Mouse (Mus musculus) midbrain, postnatal 0 days (tissue): ENCODE data around the gene Supt20. TPM values are rescaled to one million over a fixed set of nuclear protein-coding genes. Genes with fewer than 3 reads are reported as not detected.

Experiments
- ATAC-seq: fragments of 200-750 bp; cut with Nextera tagmentation; 2 replicates; pipeline ENCODE4 v1.8.0; 2017; ENCODE audit warnings: moderate number of reproducible peaks, mild to moderate bottlenecking, moderate TSS enrichment, moderate library complexity; ENCODE audit not compliant: low FRiP score
- DNase-seq: peaks from one replicate; pipeline ENCODE4 v3.0.0-alpha.2; 2015; ENCODE audit warnings: low spot score
- H3K27ac ChIP-seq: fragments of 300-500 bp; sonication (generic); 2 replicates; pipeline ENCODE4 v1.5.1; 2014; ENCODE audit warnings: low read depth, mild to moderate bottlenecking, low read length, mixed read lengths
- H3K27me3 ChIP-seq: fragments of 300-500 bp; sonication (generic); 2 replicates; pipeline ENCODE4 v1.6.1; 2014; ENCODE audit warnings: low read length, control low read depth, mixed read lengths; ENCODE audit not compliant: insufficient read depth
- H3K36me3 ChIP-seq: fragments of 300-500 bp; sonication (generic); 2 replicates; pipeline ENCODE4 v1.6.1; 2014; ENCODE audit warnings: low read length, control low read depth, mixed read lengths; ENCODE audit not compliant: insufficient read depth
- H3K4me1 ChIP-seq: fragments of 300-500 bp; sonication (generic); 2 replicates; pipeline ENCODE4 v1.6.1; 2014; ENCODE audit warnings: mild to moderate bottlenecking, control low read depth, antibody characterized with exemption, low read length, mixed read lengths; ENCODE audit not compliant: insufficient read depth
- H3K4me2 ChIP-seq: fragments of 300-500 bp; sonication (generic); 2 replicates; pipeline ENCODE4 v1.6.1; 2014; ENCODE audit warnings: low read depth, mild to moderate bottlenecking, low read length, mixed read lengths; ENCODE audit not compliant: poor library complexity, severe bottlenecking
- H3K4me3 ChIP-seq: fragments of 300-500 bp; sonication (generic); 2 replicates; pipeline ENCODE4 v1.5.1; 2014; ENCODE audit warnings: low read depth, mild to moderate bottlenecking, low read length, moderate library complexity
- H3K9ac ChIP-seq: fragments of 300-500 bp; sonication (generic); replicated peaks from 2 replicates; pipeline ENCODE4 v1.6.1; 2014; ENCODE audit warnings: mild to moderate bottlenecking, low read length, moderate library complexity, mixed read lengths; ENCODE audit not compliant: poor library complexity, severe bottlenecking
- H3K9me3 ChIP-seq: fragments of 300-500 bp; sonication (generic); 2 replicates; pipeline ENCODE4 v1.6.1; 2016; ENCODE audit warnings: low read length, control low read depth
- CTCF ChIP-seq: IDR thresholded peaks from 2 replicates; pipeline ENCODE4 v1.5.1; 2016; ENCODE audit warnings: antibody characterized with exemption, mild to moderate bottlenecking
- WGBS: fragments of 180-500 bp; shearing (Covaris S2); extraction: QIAGEN DNeasy Blood & Tissue Kit; methylation state at CpG from one replicate; pipeline ENCODE4 v1.1.7; 2014; 5-methylcytosine and 5-hydroxymethylcytosine counted together
- polyA plus RNA-seq: library from polyadenylated mRNA; unstranded; fragments of >200 nt; fragmentation: Nextera tagmentation; extraction: Ambion mirVana; gene quantifications from 2 replicates; pipeline ENCODE4 v1.2.1, GENCODE M21; 2015
- total RNA-seq: library from RNA; depleted of rRNA; stranded (reverse); fragments of >200 nt; gene quantifications from 2 replicates; pipeline ENCODE4 v1.2.3, GENCODE M21; 2014; rRNA removed

Supt20 gene
- total RNA-seq (34.7 and 44.6 TPM in 2 replicates), polyA plus RNA-seq (57.2 and 60.8 TPM in 2 replicates)

- Histone ChIP-seq H3K4me2 (peak within 1 kb of the TSS; percentile 69), H3K4me3 (peak within 1 kb of the TSS; percentile 76), H3K36me3 (peaks cover 12% of the 10 kb centered on the region), H3K4me1 (no peaks in the 10 kb centered on the region), H3K27ac (peak within 1 kb of the TSS; percentile 72), H3K9ac (peak within 1 kb of the TSS; percentile 68), H3K9me3 (no peaks in the 10 kb centered on the region), H3K27me3 (no peaks in the 10 kb centered on the region)
- 2% methylated on average over 64 of the region's 65 CpGs for WGBS
- ATAC-seq (peak; percentile 100), DNase-seq (peak; percentile 97)
- TF ChIP-seq CTCF: no peak
Measured at GRCm38 (mm10) chr3:54692202-54693055, at the start of gene Supt20. Gene Supt20 (plus strand): TSS chr3:54692807.

- no peak for ATAC-seq
- TF ChIP-seq CTCF: no peak
- H3K27me3 ChIP-seq: no peaks in the 10 kb centered on the region
Measured at GRCm38 (mm10) chr3:54642851-54643250, 49.8 kb upstream of the Supt20 start.

GRCm38 (mm10) chr3:54647583-54647982, 45.0 kb upstream of the Supt20 start:
- no peak overlapping the region for H3K4me3 ChIP-seq
- H3K9me3 ChIP-seq: no peaks in the 10 kb centered on the region
- ATAC-seq: no peak
- H3K36me3 ChIP-seq: no peaks in the 10 kb centered on the region
- no peak overlapping the region for H3K9ac ChIP-seq
- no peak overlapping the region for H3K4me2 ChIP-seq
- TF ChIP-seq CTCF: no peak
- no peak for DNase-seq
- 57% methylated on average over 2 of the region's 2 CpGs for WGBS
- no peak overlapping the region for H3K27ac ChIP-seq
- H3K4me1 ChIP-seq: no peaks in the 10 kb centered on the region
- no peaks in the 10 kb centered on the region for H3K27me3 ChIP-seq

More at GRCm38 (mm10) chr3:54642851-54643250, 49.8 kb upstream of the Supt20 start:
- DNase-seq: no peak
- H3K9me3 ChIP-seq: no peaks in the 10 kb centered on the region
- H3K4me2 ChIP-seq: no peak overlapping the region
- no peaks in the 10 kb centered on the region for H3K36me3 ChIP-seq
- H3K27ac ChIP-seq: no peak overlapping the region
- H3K4me3 ChIP-seq: no peak overlapping the region
- WGBS: 94% methylated on average over 1 of the region's 1 CpGs
- no peaks in the 10 kb centered on the region for H3K4me1 ChIP-seq
- H3K9ac ChIP-seq: no peak overlapping the region

- 76% methylated on average over 4 of the region's 4 CpGs for WGBS
- no peaks in the 10 kb centered on the region for H3K9me3 ChIP-seq
- no peaks in the 10 kb centered on the region for H3K4me1 ChIP-seq
- no peaks in the 10 kb centered on the region for H3K36me3 ChIP-seq
- ATAC-seq (no peak), DNase-seq (no peak)
- no peak overlapping the region for H3K4me2 ChIP-seq
- H3K27me3 ChIP-seq: no peaks in the 10 kb centered on the region
- H3K27ac ChIP-seq: no peak overlapping the region
- H3K4me3 ChIP-seq: no peak overlapping the region
- no peak for TF ChIP-seq CTCF
- H3K9ac ChIP-seq: no peak overlapping the region
Measured at GRCm38 (mm10) chr3:54651576-54651975, 41.0 kb upstream of the Supt20 start.

- ATAC-seq (no peak), DNase-seq (no peak)
- Histone ChIP-seq H3K9me3 (no peaks in the 10 kb centered on the region), H3K36me3 (no peaks in the 10 kb centered on the region), H3K4me3 (no peak overlapping the region), H3K4me2 (no peak overlapping the region), H3K9ac (no peak overlapping the region), H3K27ac (no peak overlapping the region), H3K27me3 (no peaks in the 10 kb centered on the region), H3K4me1 (no peaks in the 10 kb centered on the region)
- no peak for TF ChIP-seq CTCF
- WGBS: 91% methylated on average over 1 of the region's 1 CpGs
Measured at GRCm38 (mm10) chr3:54654169-54654568, 38.4 kb upstream of the Supt20 start.

- Histone ChIP-seq H3K9ac (no peak overlapping the region), H3K27me3 (no peaks in the 10 kb centered on the region), H3K4me2 (no peak overlapping the region), H3K4me3 (no peak overlapping the region), H3K4me1 (no peaks in the 10 kb centered on the region), H3K36me3 (no peaks in the 10 kb centered on the region), H3K27ac (no peak overlapping the region), H3K9me3 (no peaks in the 10 kb centered on the region)
- no peak for TF ChIP-seq CTCF
- ATAC-seq (no peak), DNase-seq (no peak)
- WGBS: 81% methylated on average over 3 of the region's 3 CpGs
Measured at GRCm38 (mm10) chr3:54657090-54657489, 35.5 kb upstream of the Supt20 start.
